Mouse (Mus musculus) c-Kit-positive CD71-positive TER-119-negative erythroid progenitor cells, embryonic 14.5 days (primary cell): ENCODE measurements around the gene Tfeb.

ENCODE experiments used
- DNase-seq: peaks from one replicate; pipeline ENCODE4 v3.0.0-alpha.2; 2013; ENCODE audit warnings: low read depth

Tfeb gene

GRCm38 (mm10) chr17:47833029-47833627, 96.3 kb downstream of the Tfeb start:
- no peak for DNase-seq

- no peak for DNase-seq
Observed at GRCm38 (mm10) chr17:47833628-47834481, 97.0 kb downstream of the Tfeb start.

GRCm38 (mm10) chr17:47834482-47834767, 97.6 kb downstream of the Tfeb start, which contains the start of gene Mdfi:
TSS of gene Mdfi (minus strand) at chr17:47834691.
- no peak for DNase-seq

- DNase-seq: no peak
Observed at GRCm38 (mm10) chr17:47837808-47838207, 101.0 kb downstream of the Tfeb start.

GRCm38 (mm10) chr17:47841521-47841920, 104.7 kb downstream of the Tfeb start:
- DNase-seq: no peak
